Mouse (Mus musculus): ENCODE measurements around the gene Defb19. TPM values are rescaled to one million over a fixed set of nuclear protein-coding genes. Genes with fewer than 3 reads are reported as not detected.

The Defb19 gene
- polyA plus RNA-seq, 1 experiment from 2014 or later, result not detected

- no peaks in the 10 kb centered on the region for H3K27me3 ChIP-seq (replicated peaks; ENCODE audit: control insufficient read depth, insufficient read depth, low read length)
- H3K9me3 ChIP-seq (replicated peaks; ENCODE audit: control insufficient read depth, low read length), result no peaks in the 10 kb centered on the region
- no peak for DNase-seq (ENCODE audit: low spot score)
- no peak overlapping the region for H3K4me2 ChIP-seq (ENCODE audit: low read length)
- ATAC-seq, result no peak
- 79% methylated on average over 4 of the region's 4 CpGs for WGBS
- no peak overlapping the region for H3K4me3 ChIP-seq (ENCODE audit: low read depth, low read length)
- no peaks in the 10 kb centered on the region for H3K4me1 ChIP-seq (ENCODE audit: control insufficient read depth, insufficient read depth, low read length)
- H3K27ac ChIP-seq (ENCODE audit: low read depth, low read length), result no peak overlapping the region
- H3K9ac ChIP-seq (ENCODE audit: low read length), result no peak overlapping the region
- no peaks in the 10 kb centered on the region for H3K36me3 ChIP-seq (ENCODE audit: control insufficient read depth, insufficient read depth, low read length)
These were observed 10.2 kb downstream of the Defb19 start for GRCm38 (mm10) chr2:152569881-152570280.

- H3K27ac ChIP-seq (ENCODE audit: low read depth, low read length), result no peak within 1 kb of the TSS
- no peak within 1 kb of the TSS for H3K9ac ChIP-seq (ENCODE audit: low read length)
- ATAC-seq (no peak), DNase-seq (ENCODE audit: low spot score) (no peak)
- WGBS, result 77% methylated on average over 5 of the region's 5 CpGs
- H3K9me3 ChIP-seq (replicated peaks; ENCODE audit: control insufficient read depth, low read length), result no peaks in the 10 kb centered on the region
- H3K36me3 ChIP-seq (ENCODE audit: control insufficient read depth, insufficient read depth, low read length), result no peaks in the 10 kb centered on the region
- no peaks in the 10 kb centered on the region for H3K4me1 ChIP-seq (ENCODE audit: control insufficient read depth, insufficient read depth, low read length)
- no peaks in the 10 kb centered on the region for H3K27me3 ChIP-seq (replicated peaks; ENCODE audit: control insufficient read depth, insufficient read depth, low read length)
- no peak within 1 kb of the TSS for H3K4me2 ChIP-seq (ENCODE audit: low read length)
- H3K4me3 ChIP-seq (ENCODE audit: low read depth, low read length), result no peak within 1 kb of the TSS
These were observed 11.1 kb downstream of the Defb19 start, which contains the start of gene Gm17416 for GRCm38 (mm10) chr2:152569038-152569437. Gm17416 (plus strand) TSS chr2:152569338.

GRCm38 (mm10) chr2:152556655-152557054 is 23.5 kb downstream of the Defb19 start:
- H3K9ac ChIP-seq (ENCODE audit: low read length), result no peak overlapping the region
- DNase-seq (ENCODE audit: low spot score), result no peak
- H3K4me1 ChIP-seq (ENCODE audit: control insufficient read depth, insufficient read depth, low read length), result no peaks in the 10 kb centered on the region
- no peak overlapping the region for H3K4me2 ChIP-seq (ENCODE audit: low read length)
- 88% methylated on average over 7 of the region's 7 CpGs for WGBS
- ATAC-seq, result no peak
- no peaks in the 10 kb centered on the region for H3K9me3 ChIP-seq (replicated peaks; ENCODE audit: control insufficient read depth, low read length)
- no peak overlapping the region for H3K27ac ChIP-seq (ENCODE audit: low read depth, low read length)
- no peaks in the 10 kb centered on the region for H3K27me3 ChIP-seq (replicated peaks; ENCODE audit: control insufficient read depth, insufficient read depth, low read length)
- no peak overlapping the region for H3K4me3 ChIP-seq (ENCODE audit: low read depth, low read length)
- no peaks in the 10 kb centered on the region for H3K36me3 ChIP-seq (ENCODE audit: control insufficient read depth, insufficient read depth, low read length)

GRCm38 (mm10) chr2:152553774-152554423 is 26.2 kb downstream of the Defb19 start:
- no peaks in the 10 kb centered on the region for H3K36me3 ChIP-seq (ENCODE audit: control insufficient read depth, insufficient read depth, low read length)
- H3K4me3 ChIP-seq (ENCODE audit: low read depth, low read length), result no peak overlapping the region
- ATAC-seq (peak; percentile 60; the same call in 1 of the 2 replicates), DNase-seq (ENCODE audit: low spot score) (peak; percentile 79)
- H3K27me3 ChIP-seq (replicated peaks; ENCODE audit: control insufficient read depth, insufficient read depth, low read length), result no peaks in the 10 kb centered on the region
- no peaks in the 10 kb centered on the region for H3K9me3 ChIP-seq (replicated peaks; ENCODE audit: control insufficient read depth, low read length)
- no peak overlapping the region for H3K27ac ChIP-seq (ENCODE audit: low read depth, low read length)
- WGBS, result 12% methylated on average over 16 of the region's 16 CpGs
- H3K4me1 ChIP-seq (ENCODE audit: control insufficient read depth, insufficient read depth, low read length), result no peaks in the 10 kb centered on the region
- peak overlapping the region; percentile 42 for H3K9ac ChIP-seq (ENCODE audit: low read length)
- peak overlapping the region; percentile 32 for H3K4me2 ChIP-seq (ENCODE audit: low read length)

GRCm38 (mm10) chr2:152548124-152548523 is 32.0 kb downstream of the Defb19 start:
- no peak overlapping the region for H3K27ac ChIP-seq (ENCODE audit: low read depth, low read length)
- no peak overlapping the region for H3K9ac ChIP-seq (ENCODE audit: low read length)
- 89% methylated on average over 5 of the region's 5 CpGs for WGBS
- H3K4me2 ChIP-seq (ENCODE audit: low read length), result no peak overlapping the region
- H3K4me1 ChIP-seq (ENCODE audit: control insufficient read depth, insufficient read depth, low read length), result no peaks in the 10 kb centered on the region
- ATAC-seq (no peak), DNase-seq (ENCODE audit: low spot score) (no peak)
- no peaks in the 10 kb centered on the region for H3K27me3 ChIP-seq (replicated peaks; ENCODE audit: control insufficient read depth, insufficient read depth, low read length)
- H3K9me3 ChIP-seq (replicated peaks; ENCODE audit: control insufficient read depth, low read length), result no peaks in the 10 kb centered on the region
- no peak overlapping the region for H3K4me3 ChIP-seq (ENCODE audit: low read depth, low read length)
- H3K36me3 ChIP-seq (ENCODE audit: control insufficient read depth, insufficient read depth, low read length), result no peaks in the 10 kb centered on the region

- Histone ChIP-seq H3K4me2 (ENCODE audit: low read length) (no peak overlapping the region), H3K4me3 (ENCODE audit: low read depth, low read length) (no peak overlapping the region), H3K27me3 (replicated peaks; ENCODE audit: control insufficient read depth, insufficient read depth, low read length) (no peaks in the 10 kb centered on the region), H3K4me1 (ENCODE audit: control insufficient read depth, insufficient read depth, low read length) (no peaks in the 10 kb centered on the region), H3K36me3 (ENCODE audit: control insufficient read depth, insufficient read depth, low read length) (no peaks in the 10 kb centered on the region), H3K9ac (ENCODE audit: low read length) (no peak overlapping the region), H3K27ac (ENCODE audit: low read depth, low read length) (no peak overlapping the region), H3K9me3 (replicated peaks; ENCODE audit: control insufficient read depth, low read length) (no peaks in the 10 kb centered on the region)
- WGBS, result 25% methylated on average over 4 of the region's 4 CpGs
- peak; percentile 66 for ATAC-seq
- DNase-seq (ENCODE audit: low spot score), result peak; percentile 84
These were observed 35.4 kb downstream of the Defb19 start for GRCm38 (mm10) chr2:152544691-152545090.

- 76% methylated on average over 4 of the region's 4 CpGs for WGBS
- ATAC-seq (no peak), DNase-seq (ENCODE audit: low spot score) (no peak)
- no peaks in the 10 kb centered on the region for H3K27me3 ChIP-seq (replicated peaks; ENCODE audit: control insufficient read depth, insufficient read depth, low read length)
- no peak overlapping the region for H3K4me3 ChIP-seq (ENCODE audit: low read depth, low read length)
- H3K27ac ChIP-seq (ENCODE audit: low read depth, low read length), result no peak overlapping the region
- no peak overlapping the region for H3K4me2 ChIP-seq (ENCODE audit: low read length)
- H3K36me3 ChIP-seq (ENCODE audit: control insufficient read depth, insufficient read depth, low read length), result no peaks in the 10 kb centered on the region
- H3K4me1 ChIP-seq (ENCODE audit: control insufficient read depth, insufficient read depth, low read length), result no peaks in the 10 kb centered on the region
- H3K9ac ChIP-seq (ENCODE audit: low read length), result no peak overlapping the region
- no peaks in the 10 kb centered on the region for H3K9me3 ChIP-seq (replicated peaks; ENCODE audit: control insufficient read depth, low read length)
These were observed 36.6 kb downstream of the Defb19 start for GRCm38 (mm10) chr2:152543478-152543877.

- no peak for DNase-seq (ENCODE audit: low spot score)
- no peak overlapping the region for H3K4me3 ChIP-seq (ENCODE audit: low read depth, low read length)
- no peaks in the 10 kb centered on the region for H3K4me1 ChIP-seq (ENCODE audit: control insufficient read depth, insufficient read depth, low read length)
- WGBS, result 80% methylated on average over 2 of the region's 2 CpGs
- H3K27ac ChIP-seq (ENCODE audit: low read depth, low read length), result no peak overlapping the region
- no peaks in the 10 kb centered on the region for H3K36me3 ChIP-seq (ENCODE audit: control insufficient read depth, insufficient read depth, low read length)
- no peak overlapping the region for H3K9ac ChIP-seq (ENCODE audit: low read length)
- ATAC-seq, result no peak
- no peaks in the 10 kb centered on the region for H3K27me3 ChIP-seq (replicated peaks; ENCODE audit: control insufficient read depth, insufficient read depth, low read length)
- no peaks in the 10 kb centered on the region for H3K9me3 ChIP-seq (replicated peaks; ENCODE audit: control insufficient read depth, low read length)
- H3K4me2 ChIP-seq (ENCODE audit: low read length), result no peak overlapping the region
These were observed 37.2 kb downstream of the Defb19 start for GRCm38 (mm10) chr2:152542897-152543296.

- ATAC-seq, result no peak
- 88% methylated on average over 9 of the region's 9 CpGs for WGBS
- no peaks in the 10 kb centered on the region for H3K9me3 ChIP-seq (replicated peaks; ENCODE audit: control insufficient read depth, low read length)
- no peaks in the 10 kb centered on the region for H3K4me1 ChIP-seq (ENCODE audit: control insufficient read depth, insufficient read depth, low read length)
- no peak overlapping the region for H3K27ac ChIP-seq (ENCODE audit: low read depth, low read length)
- no peak overlapping the region for H3K9ac ChIP-seq (ENCODE audit: low read length)
- H3K4me3 ChIP-seq (ENCODE audit: low read depth, low read length), result no peak overlapping the region
- no peak overlapping the region for H3K4me2 ChIP-seq (ENCODE audit: low read length)
- DNase-seq (ENCODE audit: low spot score), result no peak
- H3K36me3 ChIP-seq (ENCODE audit: control insufficient read depth, insufficient read depth, low read length), result no peaks in the 10 kb centered on the region
- no peaks in the 10 kb centered on the region for H3K27me3 ChIP-seq (replicated peaks; ENCODE audit: control insufficient read depth, insufficient read depth, low read length)
These were observed 38.1 kb downstream of the Defb19 start for GRCm38 (mm10) chr2:152541979-152542378.
